8 mouse cellular contexts compared by ENCODE assay signal in the genomic region with DNA sequence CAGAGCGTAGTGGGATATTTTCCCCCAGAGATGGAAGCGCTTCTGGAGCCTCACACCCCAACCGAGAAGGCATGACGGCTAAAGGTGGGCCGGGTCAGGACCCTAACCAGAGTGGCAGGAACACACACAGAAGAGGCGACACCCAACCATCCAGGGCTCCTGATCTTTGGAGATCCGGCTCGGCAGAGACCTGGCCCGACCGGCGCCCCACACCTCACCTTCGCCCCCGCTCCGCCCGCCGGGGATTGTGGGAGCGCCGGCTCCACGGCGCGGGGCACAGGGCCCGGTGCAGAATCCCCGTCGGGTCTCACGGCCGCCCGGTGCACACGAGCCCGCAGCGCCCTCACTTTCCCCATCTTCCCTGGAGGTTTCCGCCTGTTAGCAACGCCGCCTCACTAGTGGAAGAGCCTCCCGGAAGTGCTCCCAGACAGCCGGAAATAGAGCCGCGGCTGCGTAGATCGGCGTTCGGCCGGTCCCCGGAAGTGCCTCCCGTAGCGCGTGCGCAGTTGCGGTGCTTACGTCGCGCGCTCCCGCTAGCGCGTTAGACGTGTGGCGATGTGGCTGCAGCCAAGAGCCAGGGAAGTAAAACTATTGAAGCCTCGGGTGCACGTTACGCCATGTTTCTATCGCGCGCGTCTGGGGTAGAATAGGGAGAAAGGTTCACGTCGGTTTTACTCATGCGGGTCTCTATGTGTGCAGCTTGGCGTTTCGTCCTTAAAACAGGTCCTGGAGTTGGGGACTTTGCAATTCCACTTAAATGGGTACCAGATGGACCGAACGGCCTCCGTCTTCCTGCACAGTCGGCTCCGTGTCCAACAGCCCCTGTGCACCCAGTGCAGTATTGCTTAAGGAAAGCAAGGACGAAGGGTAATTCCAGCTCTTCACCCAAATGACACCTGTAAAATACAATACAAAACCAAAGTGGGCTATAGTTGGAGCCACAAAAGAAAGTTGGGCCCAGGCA. TPM values are rescaled to one million over a fixed set of nuclear protein-coding genes. Genes with fewer than 3 reads are reported as not detected.
A peak's percentile ranks its signal among the peaks of the same experiment; 100 is the strongest.
DNase-seq lines count a peak whose midpoint lies in the region; ATAC-seq lines count a peak whose summit lies in the region.

A gene (minus strand): TSS at position 401 of the 964 bp plus-strand sequence.

- peak within 1 kb of the TSS; percentile 66 for H3K4me2 ChIP-seq in hindbrain, embryonic 15.5 days

- peaks cover 22% of the 10 kb centered on the region for H3K4me1 ChIP-seq in hindbrain, embryonic 15.5 days (replicated peaks)

- no peaks in the 10 kb centered on the region for H3K27me3 ChIP-seq in hindbrain, embryonic 15.5 days

- WGBS in hindbrain, embryonic 15.5 days: under 1% methylated on average over 73 of the region's 75 CpGs

- H3K9me3 ChIP-seq in hindbrain, embryonic 15.5 days: no peaks in the 10 kb centered on the region

- peak; percentile 94 for ATAC-seq in hindbrain, embryonic 15.5 days (ENCODE audit: low FRiP score, low read depth)

- peak within 1 kb of the TSS; percentile 78 for H3K27ac ChIP-seq in hindbrain, embryonic 15.5 days (replicated peaks)

- H3K4me3 ChIP-seq in hindbrain, embryonic 15.5 days: peak within 1 kb of the TSS; percentile 91

- peaks cover 23% of the 10 kb centered on the region for H3K36me3 ChIP-seq in hindbrain, embryonic 15.5 days

- peak within 1 kb of the TSS; percentile 92 for H3K9ac ChIP-seq in hindbrain, embryonic 15.5 days

- DNase-seq in R1 (ENCODE audit: low read depth, low spot score): peak; percentile 94
- DNase-seq in cerebellum, postnatal 25 days: peak; percentile 95 to 97
- peak; percentile 94 to 96 for DNase-seq in frontal cortex, postnatal 36 days (ENCODE audit: low spot score in 2 of 2)
- peak; percentile 86 for DNase-seq in left cerebral cortex, adult 11 months (ENCODE audit: low spot score)
- peak; percentile 96 to 97 for DNase-seq in lung, postnatal 4 days
- peak; percentile 91 for DNase-seq in retina, postnatal 7 days (ENCODE audit: low read depth, low spot score)
- DNase-seq in urinary bladder, adult 2 months (ENCODE audit: low spot score): peak; percentile 87

RNA-seq across cellular contexts. Expression of the gene that starts here (rescaled TPM):
- polyA plus RNA-seq in hindbrain, embryonic 15.5 days (2015; fragmentation: Nextera tagmentation; extraction: Ambion mirVana): 45.1 and 48.4 TPM in 2 replicates
- polyA plus RNA-seq in urinary bladder, adult 2 months (2012; rRNA removed): 55.5 and 59.5 TPM in 2 replicates

Comparison
In these comparisons a context has a peak if more than half of its experiments do, and no peak if none do; other contexts are left out.
1. Peak in every context shown above with its lines: DNase-seq, ATAC-seq, H3K4me3 ChIP-seq and H3K27ac ChIP-seq.